8 mouse cellular contexts compared by ENCODE assay signal in genomic region chr8:72919182-72919902, GRCm38 (mm10).
DNase-seq lines count a peak whose midpoint lies in the region; ATAC-seq lines count a peak whose summit lies in the region.
"Had no signal": no experiment of that assay in that cellular context is flagged by ENCODE, and none has a peak within 500 bp of the region (broad histone marks: within the 10 kb centered on the region; RNA-seq: fewer than 3 reads in every experiment).

No protein-coding gene starts in this region.

- intact Hi-C loops in heart, postnatal 25 days (cut with DNase I): no loop called here

- H3K9me3 ChIP-seq in heart, embryonic 11.5 days (replicated peaks; ENCODE audit: control insufficient read depth, low read length): no peaks in the 10 kb centered on the region
- H3K9me3 ChIP-seq in hindbrain, embryonic 15.5 days: no peaks in the 10 kb centered on the region
- no peaks in the 10 kb centered on the region for H3K9me3 ChIP-seq in liver, embryonic 11.5 days (ENCODE audit: control insufficient read depth, low read length)
- H3K9me3 ChIP-seq: limb, embryonic 13.5 days had no signal

- no peak overlapping the region for H3K4me3 ChIP-seq in heart, embryonic 11.5 days (ENCODE audit: low read depth, low read length)
- no peak overlapping the region for H3K4me3 ChIP-seq in hindbrain, embryonic 15.5 days
- no peak overlapping the region for H3K4me3 ChIP-seq in liver, embryonic 11.5 days (ENCODE audit: low read depth, low read length)
- H3K4me3 ChIP-seq: limb, embryonic 13.5 days had no signal

- peak; percentile 61 for ATAC-seq in heart, embryonic 11.5 days (replicated peaks; ENCODE audit: insufficient number of reproducible peaks, low FRiP score, low TSS enrichment)
- ATAC-seq in hindbrain, embryonic 15.5 days (ENCODE audit: low FRiP score, low read depth): peak; percentile 68
- ATAC-seq in liver, embryonic 11.5 days (replicated peaks; ENCODE audit: low FRiP score): no peak

- H3K36me3 ChIP-seq in heart, embryonic 11.5 days (ENCODE audit: control insufficient read depth, insufficient read depth, low read length): no peaks in the 10 kb centered on the region
- H3K36me3 ChIP-seq in hindbrain, embryonic 15.5 days: no peaks in the 10 kb centered on the region
- H3K36me3 ChIP-seq in liver, embryonic 11.5 days (ENCODE audit: control insufficient read depth, insufficient read depth, low read length): no peaks in the 10 kb centered on the region
- H3K36me3 ChIP-seq: limb, embryonic 13.5 days had no signal

- no peak overlapping the region for H3K9ac ChIP-seq in heart, embryonic 11.5 days (ENCODE audit: low read depth, low read length)
- no peak overlapping the region for H3K9ac ChIP-seq in hindbrain, embryonic 15.5 days
- no peak overlapping the region for H3K9ac ChIP-seq in liver, embryonic 11.5 days (ENCODE audit: low read depth, low read length)
- H3K9ac ChIP-seq: limb, embryonic 13.5 days had no signal

- peaks cover 11% of the 10 kb centered on the region; the same call in 1 of the 2 replicates for H3K4me1 ChIP-seq in heart, embryonic 11.5 days (ENCODE audit: control insufficient read depth, insufficient read depth, low read length)
- H3K4me1 ChIP-seq in hindbrain, embryonic 15.5 days (replicated peaks): peaks cover 11% of the 10 kb centered on the region
- no peaks in the 10 kb centered on the region for H3K4me1 ChIP-seq in liver, embryonic 11.5 days (replicated peaks; ENCODE audit: control insufficient read depth, insufficient read depth, low read length)

- 63% methylated on average over 2 of the region's 2 CpGs for WGBS in heart, embryonic 11.5 days (ENCODE audit: insufficient replicate concordance)
- WGBS in hindbrain, embryonic 15.5 days: 13% methylated on average over 2 of the region's 2 CpGs
- 77% methylated on average over 2 of the region's 2 CpGs for WGBS in liver, embryonic 11.5 days

- no peak overlapping the region for H3K4me2 ChIP-seq in heart, embryonic 11.5 days
- no peak overlapping the region for H3K4me2 ChIP-seq in hindbrain, embryonic 15.5 days
- H3K4me2 ChIP-seq in liver, embryonic 11.5 days: no peak overlapping the region
- H3K4me2 ChIP-seq: limb, embryonic 13.5 days had no signal

- no peak for DNase-seq in heart, postnatal 25 days (ENCODE audit: low spot score)
- DNase-seq in MN1 (ENCODE audit: low spot score): peak; percentile 78
- DNase-seq in brain, adult 2 months (ENCODE audit: low read depth, low spot score): peak; percentile 47
- no peak for DNase-seq in liver, embryonic 11.5 days (ENCODE audit: low spot score)
- DNase-seq in urinary bladder, postnatal 36 days (ENCODE audit: low spot score in 2 of 2): no peak

- H3K27ac ChIP-seq in heart, embryonic 11.5 days (ENCODE audit: low read depth, low read length): peak overlapping the region; percentile 71
- H3K27ac ChIP-seq in hindbrain, embryonic 15.5 days (replicated peaks): no peak overlapping the region
- H3K27ac ChIP-seq in liver, embryonic 11.5 days (ENCODE audit: low read depth, low read length): no peak overlapping the region
- H3K27ac ChIP-seq: limb, embryonic 13.5 days had no signal

- H3K27me3 ChIP-seq in heart, embryonic 11.5 days (ENCODE audit: control insufficient read depth, insufficient read depth, low read length): no peaks in the 10 kb centered on the region
- no peaks in the 10 kb centered on the region for H3K27me3 ChIP-seq in hindbrain, embryonic 15.5 days
- H3K27me3 ChIP-seq in liver, embryonic 11.5 days (replicated peaks; ENCODE audit: control insufficient read depth, insufficient read depth, low read length): no peaks in the 10 kb centered on the region
- H3K27me3 ChIP-seq: limb, embryonic 13.5 days had no signal

Comparison
In these comparisons a context has a peak if more than half of its experiments do, and no peak if none do; other contexts are left out.
1. DNase-seq: peak in MN1 (single experiment) and brain, adult 2 months (single experiment); none in heart, postnatal 25 days (single experiment), liver, embryonic 11.5 days (single experiment) and urinary bladder, postnatal 36 days (0 of 2).